Mouse (Mus musculus): ENCODE results near the gene Olfr1471.

- TF ChIP-seq POLR2A (IDR thresholded peaks at IDR 0.05; ENCODE audit: insufficient read length, low read depth) (no peak), SRF (IDR thresholded peaks at IDR 0.05; ENCODE audit: control insufficient read depth, insufficient read length, low read depth) (no peak), MYOG (IDR thresholded peaks at IDR 0.05; ENCODE audit: control insufficient read depth in 1 of 3, insufficient read depth in 1 of 3, insufficient read length in 2 of 3, low read depth in 2 of 3) (no peak), USF1 (IDR thresholded peaks at IDR 0.05; ENCODE audit: low read depth) (no peak), REST (IDR thresholded peaks at IDR 0.05; ENCODE audit: insufficient read depth, insufficient read length) (no peak), E2F4 (IDR thresholded peaks at IDR 0.05; ENCODE audit: insufficient read depth) (no peak), CEBPB (IDR thresholded peaks at IDR 0.05; ENCODE audit: insufficient read depth, poor library complexity, severe bottlenecking) (no peak), MYOD1 (IDR thresholded peaks at IDR 0.05; ENCODE audit: control insufficient read depth in 1 of 3, insufficient read length in 2 of 3, low read depth in 2 of 3) (no peak)
Measured at GRCm38 (mm10) chr19:13455986-13456385, 12.8 kb downstream of the Olfr1471 start, which contains the start of gene Olfr1472.
